Mouse (Mus musculus) lung, postnatal 10 days (tissue): ENCODE measurements around the gene Ins2.

ENCODE experiments used
- DNase-seq: peaks from one replicate; pipeline ENCODE4 v3.0.0; 2021

The Ins2 gene

GRCm38 (mm10) chr7:142743281-142743680 is at the start of gene Ins2:
Ins2 (minus strand) TSS chr7:142743381.
- DNase-seq = no peak

- DNase-seq = no peak
Measured at GRCm38 (mm10) chr7:142792650-142793275, 49.6 kb upstream of the Ins2 start.

GRCm38 (mm10) chr7:142789667-142790066 is 46.5 kb upstream of the Ins2 start:
- no peak for DNase-seq

- peak; percentile 29 for DNase-seq
Measured at GRCm38 (mm10) chr7:142737772-142738171, 5.4 kb downstream of the Ins2 start.

GRCm38 (mm10) chr7:142736943-142737490 is 6.2 kb downstream of the Ins2 start:
- peak; percentile 50 for DNase-seq

GRCm38 (mm10) chr7:142725973-142726372 is 17.2 kb downstream of the Ins2 start:
- no peak for DNase-seq

GRCm38 (mm10) chr7:142720725-142721124 is 22.5 kb downstream of the Ins2 start:
- DNase-seq = peak; percentile 45

GRCm38 (mm10) chr7:142714783-142715498 is 28.2 kb downstream of the Ins2 start:
- peak; percentile 56 for DNase-seq

GRCm38 (mm10) chr7:142706873-142707272 is 36.3 kb downstream of the Ins2 start:
- DNase-seq = no peak

GRCm38 (mm10) chr7:142699334-142699860 is 43.8 kb downstream of the Ins2 start:
- DNase-seq = peak; percentile 5

- no peak for DNase-seq
Measured at GRCm38 (mm10) chr7:142678611-142679010, 64.6 kb downstream of the Ins2 start.

- peak; percentile 76 for DNase-seq
Measured at GRCm38 (mm10) chr7:142675644-142676043, 67.5 kb downstream of the Ins2 start.

GRCm38 (mm10) chr7:142675141-142675540 is 68.0 kb downstream of the Ins2 start:
- no peak for DNase-seq

- DNase-seq = peak; percentile 65
Measured at GRCm38 (mm10) chr7:142672120-142672519, 71.1 kb downstream of the Ins2 start.

- DNase-seq = no peak
Measured at GRCm38 (mm10) chr7:142671067-142671466, 72.1 kb downstream of the Ins2 start.

GRCm38 (mm10) chr7:142669751-142670625 is 73.2 kb downstream of the Ins2 start, which contains the start of gene Gm49394:
Gm49394 (minus strand) TSS chr7:142669942.
- no peak for DNase-seq

GRCm38 (mm10) chr7:142668328-142668727 is 74.9 kb downstream of the Ins2 start:
- no peak for DNase-seq

- DNase-seq = no peak
Measured at GRCm38 (mm10) chr7:142667521-142667920, 75.7 kb downstream of the Ins2 start.

GRCm38 (mm10) chr7:142666659-142667058 is 76.5 kb downstream of the Ins2 start, which contains the start of gene Igf2:
Igf2 (minus strand) TSS chr7:142666816.
- DNase-seq = peak; percentile 31

- DNase-seq = no peak
Measured at GRCm38 (mm10) chr7:142666109-142666508, 77.1 kb downstream of the Ins2 start.

- no peak for DNase-seq
Measured at GRCm38 (mm10) chr7:142665364-142665763, 77.8 kb downstream of the Ins2 start.

- DNase-seq = no peak
Measured at GRCm38 (mm10) chr7:142664465-142665029, 78.6 kb downstream of the Ins2 start.
